22 mouse cellular contexts compared by ENCODE assay signal in the genomic region with DNA sequence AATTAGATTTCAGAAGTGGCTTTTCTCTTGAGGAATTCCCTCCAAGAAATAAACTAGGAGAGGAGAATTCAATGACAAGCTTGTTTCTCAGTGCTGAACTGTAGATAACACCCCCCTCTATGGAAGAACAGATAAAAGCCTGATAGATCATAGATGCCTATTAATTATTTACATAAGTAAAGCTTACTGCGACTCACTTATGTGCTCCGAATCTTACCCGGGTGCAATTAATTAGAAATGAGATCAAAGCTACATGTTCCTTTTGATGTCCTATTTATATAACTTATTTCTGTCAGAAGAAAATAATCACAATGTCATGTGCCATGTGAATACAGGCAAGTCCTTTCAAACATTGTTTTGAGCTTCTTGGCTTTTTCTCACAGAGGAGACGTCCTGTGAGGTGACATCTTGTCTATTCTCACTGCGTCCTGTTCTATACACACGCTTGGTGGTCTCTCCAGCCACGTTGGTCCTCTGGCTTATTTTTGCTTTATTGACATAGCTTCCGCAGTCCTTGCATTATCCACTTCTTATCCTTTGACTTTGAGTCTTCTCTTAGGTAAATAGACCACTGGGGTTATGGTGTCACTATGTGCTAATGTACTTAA.
"Had no signal": no experiment of that assay in that cellular context is flagged by ENCODE, and none has a peak within 500 bp of the region (broad histone marks: within the 10 kb centered on the region; RNA-seq: fewer than 3 reads in every experiment).

No protein-coding gene starts in this region.

- ATAC-seq: intestine, embryonic 15.5 days; liver, embryonic 12.5 days had no signal

- H3K4me1 ChIP-seq: intestine, embryonic 15.5 days; kidney, embryonic 15.5 days; limb, embryonic 10.5 days; limb, embryonic 13.5 days; liver, embryonic 12.5 days; liver, embryonic 15.5 days; megakaryocyte, embryonic 14.5 days; midbrain, embryonic 12.5 days; neural tube, embryonic 13.5 days; stomach, embryonic 15.5 days had no signal

- DNase-seq: kidney, adult 11 months; kidney, adult 8-10 months; kidney, postnatal 25 days; layer of hippocampus, adult 9-11 months; liver; lung, adult 18-20 months; retina, postnatal 1 day; right cerebral cortex, postnatal 25 days; spleen, adult 18-20 months; thymus, postnatal 25 days had no signal

- H3K9me3 ChIP-seq: intestine, embryonic 15.5 days; limb, embryonic 10.5 days; limb, embryonic 13.5 days; liver, embryonic 12.5 days; liver, embryonic 15.5 days; midbrain, embryonic 12.5 days; neural tube, embryonic 13.5 days; stomach, embryonic 15.5 days had no signal

- H3K9ac ChIP-seq: intestine, embryonic 15.5 days; kidney, embryonic 15.5 days; limb, embryonic 13.5 days; liver, embryonic 12.5 days; liver, embryonic 15.5 days; midbrain, embryonic 12.5 days; neural tube, embryonic 13.5 days; stomach, embryonic 15.5 days had no signal

- H3K4me2 ChIP-seq: intestine, embryonic 15.5 days; kidney, embryonic 15.5 days; limb, embryonic 13.5 days; liver, embryonic 12.5 days; liver, embryonic 15.5 days; midbrain, embryonic 12.5 days; neural tube, embryonic 13.5 days; stomach, embryonic 15.5 days had no signal

- H3K4me3 ChIP-seq: intestine, embryonic 15.5 days; kidney, embryonic 15.5 days; layer of hippocampus, adult 2 months; limb, embryonic 10.5 days; limb, embryonic 13.5 days; liver, embryonic 12.5 days; liver, embryonic 15.5 days; megakaryocyte, embryonic 14.5 days; midbrain, embryonic 12.5 days; myocyte; neural tube, embryonic 13.5 days; stomach, embryonic 15.5 days had no signal

- H3K36me3 ChIP-seq: intestine, embryonic 15.5 days; kidney, embryonic 15.5 days; limb, embryonic 10.5 days; limb, embryonic 13.5 days; liver, embryonic 12.5 days; liver, embryonic 15.5 days; midbrain, embryonic 12.5 days; neural tube, embryonic 13.5 days; stomach, embryonic 15.5 days had no signal

- H3K27me3 ChIP-seq: intestine, embryonic 15.5 days; kidney, embryonic 15.5 days; limb, embryonic 13.5 days; liver, embryonic 12.5 days; liver, embryonic 15.5 days; megakaryocyte, embryonic 14.5 days; midbrain, embryonic 12.5 days; neural tube, embryonic 13.5 days; stomach, embryonic 15.5 days had no signal

- H3K27ac ChIP-seq: intestine, embryonic 15.5 days; kidney, embryonic 15.5 days; layer of hippocampus, adult 2 months; limb, embryonic 10.5 days; limb, embryonic 13.5 days; liver, embryonic 12.5 days; liver, embryonic 15.5 days; midbrain, embryonic 12.5 days; neural tube, embryonic 13.5 days; stomach, embryonic 15.5 days had no signal
